Mouse (Mus musculus) ES-E14 (cell line): ENCODE data around the gene Riok1.

Experiments
- CHD2 ChIP-seq: IDR thresholded peaks from 2 replicates; pipeline ENCODE4 v1.6.1; 2014; ENCODE audit warnings: mild to moderate bottlenecking, low read depth, low read length, inconsistent platforms
- MAFK ChIP-seq: IDR thresholded peaks from 2 replicates; pipeline ENCODE4 v1.6.1; 2014; ENCODE audit warnings: mild to moderate bottlenecking, low read depth, low read length, inconsistent platforms; ENCODE audit not compliant: insufficient read depth
- ZC3H11A ChIP-seq: IDR thresholded peaks from 2 replicates; pipeline ENCODE4 v1.6.1; 2012; ENCODE audit warnings: low read depth, mild to moderate bottlenecking, inconsistent platforms, low read length, borderline replicate concordance

DNA sequence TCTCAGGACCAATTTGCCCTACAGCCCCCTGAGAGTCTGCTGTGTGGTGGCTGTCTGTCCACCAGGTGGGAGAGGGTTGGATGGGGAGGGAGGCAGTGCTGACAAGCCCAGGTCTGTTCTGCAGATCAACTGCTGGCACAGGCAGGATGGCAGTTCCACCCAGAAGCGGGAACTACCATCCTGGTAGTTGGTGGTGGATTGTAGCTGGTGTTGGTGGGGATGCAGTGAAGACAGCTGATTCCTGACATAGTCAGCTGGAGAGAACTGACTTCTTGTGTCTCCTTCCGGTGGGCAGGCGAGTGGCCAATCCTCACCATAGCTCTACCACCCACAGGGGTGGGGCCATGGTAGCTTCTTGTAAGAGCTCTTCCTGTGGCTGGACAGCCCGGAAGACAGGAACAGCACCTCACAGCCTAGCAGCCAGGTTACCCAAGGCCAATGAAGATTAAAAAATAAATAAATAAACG is 26.3 kb upstream of the Riok1 start:
- TF ChIP-seq CHD2 (no peak), MAFK (no peak), ZC3H11A (no peak)
